Comparison of ENCODE assay signal across 15 mouse cellular contexts in the genomic region with DNA sequence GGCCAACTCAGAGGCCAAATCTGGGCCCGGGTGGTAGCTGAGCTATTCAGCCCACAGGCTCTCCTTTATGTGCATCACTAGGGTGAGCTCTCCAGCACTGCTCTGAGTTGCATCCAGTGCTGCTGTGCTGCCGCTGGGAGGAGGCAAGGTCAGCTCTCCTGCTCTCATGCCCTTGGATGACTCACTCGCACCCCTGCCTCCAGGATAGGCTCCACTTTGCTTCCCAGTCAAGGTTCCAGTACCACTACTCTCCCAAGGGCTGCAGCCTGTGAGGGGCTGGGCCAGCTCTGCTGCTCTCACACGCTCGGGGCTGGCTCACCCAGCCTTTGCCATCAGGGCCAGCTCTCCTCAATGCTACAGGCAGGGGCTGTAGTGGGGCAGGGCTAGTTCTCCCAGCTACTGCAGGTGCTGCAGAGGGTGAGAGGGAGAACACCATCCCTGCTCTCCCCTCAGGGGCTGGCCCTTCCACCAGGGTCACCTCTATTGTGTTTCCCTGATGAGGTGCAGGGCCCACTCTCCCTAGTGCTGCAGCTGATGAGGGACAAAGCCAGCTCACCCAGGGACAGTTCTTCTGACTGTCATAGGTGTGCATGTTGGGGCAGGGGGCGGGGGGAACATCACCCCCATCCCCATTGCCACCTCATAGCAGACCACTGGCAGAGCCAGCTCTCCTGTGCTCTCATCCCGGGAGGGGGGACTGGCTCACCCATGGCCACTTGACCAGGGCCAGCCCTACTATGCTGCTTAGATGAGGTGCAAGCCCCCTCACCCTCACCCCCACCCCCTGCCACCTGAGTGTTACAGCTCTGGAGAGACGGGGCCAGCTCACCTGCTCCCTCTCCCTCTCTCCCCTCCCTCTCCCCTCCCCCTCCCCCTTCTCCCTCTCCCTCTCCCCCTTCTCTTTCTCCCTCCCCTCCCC. TPM values are rescaled to one million over a fixed set of nuclear protein-coding genes. Genes with fewer than 3 reads are reported as not detected.
DNase-seq lines count a peak whose midpoint lies in the region; ATAC-seq lines count a peak whose summit lies in the region.
"Had no signal": no experiment of that assay in that cellular context is flagged by ENCODE, and none has a peak within 500 bp of the region (broad histone marks: within the 10 kb centered on the region; RNA-seq: fewer than 3 reads in every experiment).

No protein-coding gene starts in this region.

- no peaks in the 10 kb centered on the region for H3K27me3 ChIP-seq in kidney, embryonic 16.5 days (ENCODE audit: insufficient read depth, low read length)
- H3K27me3 ChIP-seq in limb, embryonic 15.5 days = no peaks in the 10 kb centered on the region
- H3K27me3 ChIP-seq: forebrain, embryonic 13.5 days had no signal

- peak; percentile 56; the same call in 1 of the 2 replicates for ATAC-seq in kidney, embryonic 16.5 days (ENCODE audit: low FRiP score, low TSS enrichment)
- ATAC-seq in limb, embryonic 15.5 days (ENCODE audit: insufficient number of reproducible peaks, low FRiP score, low TSS enrichment, low read depth) = 0 out of 2 replicates have a peak, but pooled peaks have one; percentile 30
- ATAC-seq: forebrain, embryonic 13.5 days; intestine, embryonic 16.5 days had no signal

- WGBS in kidney, embryonic 16.5 days = 76% methylated on average over 8 of the region's 8 CpGs
- 66% methylated on average over 8 of the region's 8 CpGs for WGBS in limb, embryonic 15.5 days

- peak; percentile 81 for DNase-seq in adrenal gland, adult 2 months
- DNase-seq in adrenal gland, postnatal 4 days (ENCODE audit: low spot score in 2 of 2) = no peak
- DNase-seq in kidney, adult 9 months = no peak
- peak; percentile 64 for DNase-seq in adrenal gland, postnatal 14 days
- DNase-seq in MN1 (ENCODE audit: low spot score) = no peak
- DNase-seq in cerebellum, postnatal 36 days = no peak
- DNase-seq: cerebellum, adult 8-10 months; heart, adult 18-20 months; retina, postnatal 1 day; thymus, postnatal 4 days had no signal

- no peaks in the 10 kb centered on the region for H3K4me1 ChIP-seq in kidney, embryonic 16.5 days (ENCODE audit: insufficient read depth, low read length)
- no peaks in the 10 kb centered on the region for H3K4me1 ChIP-seq in limb, embryonic 15.5 days
- H3K4me1 ChIP-seq: forebrain, embryonic 13.5 days had no signal

- H3K4me3 ChIP-seq in kidney, embryonic 16.5 days (ENCODE audit: low read length) = no peak overlapping the region
- H3K4me3 ChIP-seq in limb, embryonic 15.5 days = no peak overlapping the region
- H3K4me3 ChIP-seq: forebrain, embryonic 13.5 days had no signal

- H3K4me2 ChIP-seq in kidney, embryonic 16.5 days (replicated peaks; ENCODE audit: low read depth, low read length) = no peak overlapping the region
- no peak overlapping the region for H3K4me2 ChIP-seq in limb, embryonic 15.5 days
- H3K4me2 ChIP-seq: forebrain, embryonic 13.5 days had no signal

- H3K9ac ChIP-seq in kidney, embryonic 16.5 days (replicated peaks; ENCODE audit: low read length) = no peak overlapping the region
- no peak overlapping the region for H3K9ac ChIP-seq in limb, embryonic 15.5 days
- H3K9ac ChIP-seq: forebrain, embryonic 13.5 days had no signal

- no peak overlapping the region for H3K27ac ChIP-seq in kidney, embryonic 16.5 days (ENCODE audit: low read length)
- H3K27ac ChIP-seq in limb, embryonic 15.5 days = no peak overlapping the region
- H3K27ac ChIP-seq: forebrain, embryonic 13.5 days; macrophage had no signal

- H3K36me3 ChIP-seq in kidney, embryonic 16.5 days (ENCODE audit: insufficient read depth, low read length) = no peaks in the 10 kb centered on the region
- H3K36me3 ChIP-seq in limb, embryonic 15.5 days = no peaks in the 10 kb centered on the region

- H3K9me3 ChIP-seq in kidney, embryonic 16.5 days (ENCODE audit: low read length) = no peaks in the 10 kb centered on the region
- H3K9me3 ChIP-seq in limb, embryonic 15.5 days = no peaks in the 10 kb centered on the region
- H3K9me3 ChIP-seq: forebrain, embryonic 13.5 days had no signal

RNA-seq across cellular contexts. Expression of a gene that starts 7.9 kb away (rescaled TPM):
- total RNA-seq in adrenal gland, adult 2 months (2021) = 10 to 100 TPM in 1 of 2 experiments, 1 to 10 TPM in 1; 8.3 to 10.6 TPM
- 1.0 TPM in 2 replicates for polyA plus RNA-seq in adrenal gland, adult 2 months (2012; rRNA removed)
- 10 to 100 TPM; 15.5 TPM for total RNA-seq in adrenal gland, postnatal 4 days (2021)
- 10.0 and 11.6 TPM in 2 replicates for polyA plus RNA-seq in kidney, embryonic 16.5 days (2015; fragmentation: Nextera tagmentation; extraction: Ambion mirVana)
- total RNA-seq in adrenal gland, postnatal 14 days (2021) = 10.5 TPM in 2 replicates
- 9.4 and 9.5 TPM in 2 replicates for polyA plus RNA-seq in limb, embryonic 15.5 days (2015; fragmentation: Nextera tagmentation; extraction: Ambion mirVana)

Comparison
In these comparisons a context has a peak if more than half of its experiments do, and no peak if none do; other contexts are left out.
1. DNase-seq: peak in adrenal gland, adult 2 months (single experiment) and adrenal gland, postnatal 14 days (single experiment); none in adrenal gland, postnatal 4 days (0 of 2), kidney, adult 9 months (single experiment), MN1 (single experiment) and cerebellum, postnatal 36 days (0 of 2).